Mouse (Mus musculus): ENCODE results near the gene Neurod6.
A peak's percentile ranks its signal among the peaks of the same experiment; 100 is the strongest.

Gene Neurod6

DNA sequence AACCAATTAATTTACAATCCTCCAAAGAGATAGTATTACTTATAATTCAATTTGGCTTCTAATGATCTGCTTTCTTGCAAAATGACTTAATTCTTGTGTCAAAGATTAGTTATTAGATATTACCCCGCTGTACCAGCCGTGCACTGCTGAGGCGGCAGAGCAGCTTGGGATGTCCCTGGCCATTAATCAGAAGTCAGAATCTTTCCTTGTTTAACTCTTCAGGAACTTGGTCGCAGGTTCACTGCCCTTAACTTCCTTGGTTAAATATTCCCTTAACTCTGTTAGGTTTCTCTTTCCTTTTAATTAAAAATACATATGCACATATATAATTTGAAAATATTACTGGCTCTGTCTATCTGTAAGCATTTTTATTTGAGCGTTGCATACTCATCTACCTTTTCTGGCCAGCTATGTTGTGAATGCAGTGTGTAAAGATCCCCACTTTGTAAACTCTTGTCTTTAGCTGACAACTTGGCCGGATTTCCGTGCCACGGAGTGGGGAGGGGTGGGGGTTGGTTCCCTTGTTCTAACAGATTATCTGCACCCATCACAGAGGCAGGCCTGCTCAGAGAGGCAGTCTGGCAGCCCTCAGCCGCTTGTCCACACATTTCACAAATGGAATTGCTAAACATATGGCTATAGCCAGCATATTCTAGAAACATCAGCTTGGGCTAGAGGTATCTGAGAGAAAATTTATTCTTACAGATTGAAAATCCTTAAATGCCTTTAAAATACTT lies 34.1 kb downstream of the Neurod6 start:
- peak; percentile 16 to 30 for DNase-seq

DNA sequence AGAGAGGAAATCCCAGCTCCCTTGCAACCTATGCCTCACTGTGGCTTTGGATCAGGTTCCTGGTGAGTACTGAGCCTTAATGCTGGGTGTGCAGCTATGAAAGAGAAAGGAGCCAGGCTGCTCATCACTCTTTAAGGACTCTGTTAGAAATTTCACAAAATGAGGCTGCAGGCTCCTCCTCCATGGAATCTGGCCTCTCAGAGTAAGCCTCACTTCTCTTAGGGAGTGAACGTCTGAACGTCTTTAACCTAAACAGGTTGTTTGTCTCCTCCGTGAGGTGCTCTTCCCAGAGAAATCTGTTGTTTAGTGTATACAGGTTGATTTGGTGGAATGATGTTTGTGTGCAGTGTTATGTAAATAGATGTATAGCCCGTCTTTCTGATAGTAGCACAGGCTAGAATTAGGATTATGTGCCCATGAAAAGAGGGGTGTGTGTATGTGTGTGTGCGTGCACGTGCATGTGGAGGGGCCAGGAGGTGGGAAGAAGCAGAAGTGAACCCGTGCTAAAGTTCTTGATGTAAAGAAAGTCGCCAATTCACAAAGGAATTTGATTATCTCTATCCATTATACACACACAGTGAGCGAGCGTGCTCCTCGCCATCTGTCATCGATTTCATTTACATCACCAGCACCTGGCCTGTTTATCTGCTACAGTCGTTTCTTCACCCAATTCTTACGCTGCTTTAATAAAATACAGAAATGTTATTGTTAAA lies 34.8 kb downstream of the Neurod6 start:
- DNase-seq: peak in 1 of 2 experiments; percentile 27

DNA sequence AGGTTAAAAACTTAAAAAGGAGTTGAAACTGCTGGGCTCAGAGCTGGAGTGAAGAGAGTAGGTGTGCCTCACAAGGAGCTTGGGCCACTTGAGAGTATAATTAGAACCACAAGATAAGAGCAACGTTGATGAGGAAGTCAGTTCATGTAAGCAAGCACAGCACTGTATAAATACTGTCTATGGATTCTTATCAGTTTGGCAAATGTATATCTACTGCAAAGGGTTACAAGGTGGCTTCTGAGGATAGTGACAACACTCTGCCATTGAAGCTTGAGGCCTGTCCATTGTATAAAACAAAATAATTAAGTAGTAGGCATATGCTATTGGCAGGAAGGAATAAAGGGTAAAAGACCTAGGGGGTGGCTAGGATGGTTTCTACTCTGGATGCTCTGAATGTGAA lies 46.4 kb downstream of the Neurod6 start:
- no peak for DNase-seq
